Mouse (Mus musculus): Measurements from ENCODE around the gene Gm8653. TPM values are rescaled to one million over a fixed set of nuclear protein-coding genes. Genes with fewer than 3 reads are reported as not detected.
"Not testable (repeated sequence)": the region's sequence is repeated elsewhere in the genome, so short reads cannot be mapped to it uniquely, and the experiment has no call there.

The Gm8653 gene
- not detected for total RNA-seq (2022)

GRCm38 (mm10) chr7:22201164-22201563, at the start of gene Gm8653:
Gm8653 (minus strand) TSS chr7:22201264.
- not testable (repeated sequence) for DNase-seq (ENCODE audit: low spot score in 2 of 2)

- not testable (repeated sequence) for DNase-seq (ENCODE audit: low spot score in 2 of 2)
Observed at GRCm38 (mm10) chr7:22229384-22229783, 28.3 kb upstream of the Gm8653 start, which contains the start of gene Gm8453. Gm8453 (minus strand) TSS chr7:22229484.

- not testable (repeated sequence) for DNase-seq (ENCODE audit: low spot score in 2 of 2)
Observed at GRCm38 (mm10) chr7:22189077-22189476, 12.0 kb downstream of the Gm8653 start, which contains the start of gene Vmn1r143. Vmn1r143 (plus strand) TSS chr7:22189377.

GRCm38 (mm10) chr7:22163935-22164334, 37.1 kb downstream of the Gm8653 start, which contains the start of gene Vmn1r142:
Vmn1r142 (minus strand) TSS chr7:22164035.
- not testable (repeated sequence) for DNase-seq (ENCODE audit: low spot score in 2 of 2)

Other genes starting within 250 kb of the Gm8653 start
- not detected for gene Vmn1r137, start 206.7 kb downstream of the Gm8653 start, total RNA-seq (2022)
- not detected for gene Vmn1r138, start 172.4 kb downstream of the Gm8653 start, total RNA-seq (2022)
- not detected for gene Gm6176, start 145.0 kb downstream of the Gm8653 start, total RNA-seq (2022)
- gene Vmn1r139, start 132.2 kb downstream of the Gm8653 start, total RNA-seq (2022), result not detected
- not detected for gene Gm16451, start 83.0 kb downstream of the Gm8653 start, total RNA-seq (2022)
- not detected for gene Gm10666, start 66.5 kb downstream of the Gm8653 start, total RNA-seq (2022)
- not detected for gene Vmn1r142, start 37.2 kb downstream of the Gm8653 start, total RNA-seq (2022)
- not detected for gene Vmn1r143, start 11.9 kb downstream of the Gm8653 start, total RNA-seq (2022)
- not detected for gene Gm8453, start 28.2 kb upstream of the Gm8653 start, total RNA-seq (2022)
- not detected for gene Gm4187, start 128.5 kb upstream of the Gm8653 start, total RNA-seq (2022)
- not detected for gene Gm8660, start 169.8 kb upstream of the Gm8653 start, total RNA-seq (2022)
- not detected for gene Vmn1r148, start 212.3 kb upstream of the Gm8653 start, total RNA-seq (2022)
- not detected for gene Vmn1r149, start 237.0 kb upstream of the Gm8653 start, total RNA-seq (2022)